Mouse (Mus musculus) kidney, postnatal 10 days (tissue): ENCODE measurements around the gene Nop56.
A peak's percentile ranks its signal among the peaks of the same experiment; 100 is the strongest.

Experiments used
- DNase-seq: peaks from one replicate; pipeline ENCODE4 v3.0.0; 2021; ENCODE audit warnings: mixed read lengths

The Nop56 gene

DNA sequence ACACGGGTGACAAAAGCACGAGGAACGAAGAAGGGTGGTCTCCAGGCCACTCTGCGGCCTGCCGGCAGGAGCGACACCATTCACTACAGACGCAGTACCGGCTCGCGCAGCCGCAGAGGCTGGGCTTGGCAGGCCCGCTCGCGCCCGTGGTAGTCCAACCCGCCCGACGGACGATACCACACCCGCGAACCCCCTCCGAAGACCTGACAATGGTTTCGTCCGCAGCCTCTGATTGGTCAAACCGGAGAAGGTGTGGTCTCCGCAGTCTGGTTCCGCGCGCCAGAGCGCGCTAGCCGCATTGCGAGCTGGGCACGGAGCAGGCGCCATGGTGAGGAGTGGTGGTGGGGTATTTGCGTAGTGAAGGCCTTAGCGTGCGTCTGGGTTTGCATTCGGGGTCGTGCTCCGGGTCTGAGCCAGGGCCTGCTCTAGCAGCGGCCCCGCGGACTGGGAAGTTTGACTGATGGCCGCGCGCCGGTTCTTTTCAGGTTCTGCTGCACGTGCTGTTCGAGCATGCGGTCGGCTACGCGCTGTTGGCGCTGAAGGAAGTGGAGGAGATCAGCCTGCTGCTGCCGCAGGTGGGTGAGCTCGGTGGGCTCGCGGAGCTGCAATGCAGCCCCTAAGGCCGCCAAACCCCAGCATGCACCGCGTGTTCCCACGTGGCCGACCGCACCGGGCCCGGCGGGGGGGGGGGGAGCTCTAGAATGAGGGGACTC lies at the start of gene Nop56:
Gene Nop56, plus strand, starts transcription at position 282 of the 713 bp plus-strand sequence.
- DNase-seq = peak; percentile 99

DNA sequence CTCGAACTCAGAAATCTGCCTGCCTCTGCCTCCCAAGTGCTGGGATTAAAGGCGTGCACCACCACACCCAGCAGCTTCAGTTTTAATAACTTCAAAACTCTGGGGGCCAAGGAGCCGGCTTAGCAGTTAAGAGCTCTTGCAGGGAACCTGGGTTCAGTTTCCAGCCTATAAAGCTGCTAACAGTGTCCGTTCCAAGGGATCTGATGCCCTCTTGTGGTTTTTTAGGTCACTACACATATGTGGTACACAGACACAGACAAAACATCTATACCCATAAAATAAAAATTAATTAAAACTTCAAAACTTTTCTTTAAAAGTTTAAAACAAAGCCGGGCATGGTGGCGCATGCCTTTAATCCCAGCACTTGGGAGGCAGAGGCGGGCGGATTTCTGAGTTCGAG lies 27.3 kb upstream of the Nop56 start:
- peak; percentile 34 for DNase-seq

DNA sequence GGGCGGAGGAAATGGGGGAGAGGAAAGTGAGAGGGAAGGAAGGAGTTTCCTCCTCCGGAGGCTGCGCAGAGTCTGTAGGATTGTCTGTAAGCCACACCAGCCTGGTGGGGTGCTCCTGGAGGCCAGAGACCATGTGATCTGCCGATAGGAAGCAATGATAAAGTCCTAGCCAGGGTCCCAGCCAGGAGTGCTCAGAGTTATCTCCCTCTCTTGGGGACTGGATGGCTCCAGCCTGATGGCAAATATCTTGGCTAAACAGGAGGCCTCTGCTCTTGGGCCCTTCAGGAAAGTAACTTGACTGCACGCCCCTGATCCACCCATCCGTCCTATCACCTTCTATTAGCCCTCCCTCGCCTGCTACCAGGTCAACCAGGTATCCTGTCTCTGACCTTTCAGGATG lies 26.0 kb upstream of the Nop56 start:
- no peak for DNase-seq

DNA sequence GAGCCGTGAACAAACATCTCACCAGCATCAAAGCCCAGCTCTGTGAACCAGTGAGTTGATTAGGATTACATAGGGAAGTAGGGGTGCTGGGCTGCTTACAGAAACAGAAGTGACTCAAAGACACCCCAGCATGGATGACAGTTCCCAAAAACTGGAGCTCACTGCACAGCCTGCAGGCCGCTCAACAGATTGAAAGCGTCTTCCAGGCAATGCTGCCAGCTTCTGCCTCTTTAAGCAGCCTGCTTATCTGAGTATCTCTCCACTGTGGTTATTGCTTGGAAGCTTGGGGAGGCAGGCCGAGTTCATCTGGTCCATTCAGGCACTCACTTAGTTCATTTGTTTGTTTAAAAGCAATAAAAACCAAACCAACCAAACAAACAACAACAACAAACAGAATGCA lies 17.5 kb upstream of the Nop56 start:
- no peak for DNase-seq

DNA sequence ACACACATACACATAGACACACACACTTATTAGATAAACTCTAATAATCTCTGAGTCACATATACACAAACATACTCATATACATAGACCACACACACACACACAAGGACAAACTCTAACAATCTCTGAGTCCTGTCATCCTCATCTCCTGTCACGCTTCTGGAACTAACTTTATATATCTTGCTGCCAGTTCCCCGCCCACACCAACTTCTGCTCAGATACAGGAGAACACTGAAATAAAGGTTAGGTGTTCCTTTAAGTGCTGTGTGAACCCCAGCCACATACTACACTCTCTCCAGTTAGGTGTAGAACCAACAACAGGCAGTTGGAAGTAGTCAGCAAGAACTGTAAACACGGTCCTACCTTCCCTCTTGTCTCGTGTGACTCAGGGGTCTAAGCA lies 13.4 kb upstream of the Nop56 start:
- no peak for DNase-seq

DNA sequence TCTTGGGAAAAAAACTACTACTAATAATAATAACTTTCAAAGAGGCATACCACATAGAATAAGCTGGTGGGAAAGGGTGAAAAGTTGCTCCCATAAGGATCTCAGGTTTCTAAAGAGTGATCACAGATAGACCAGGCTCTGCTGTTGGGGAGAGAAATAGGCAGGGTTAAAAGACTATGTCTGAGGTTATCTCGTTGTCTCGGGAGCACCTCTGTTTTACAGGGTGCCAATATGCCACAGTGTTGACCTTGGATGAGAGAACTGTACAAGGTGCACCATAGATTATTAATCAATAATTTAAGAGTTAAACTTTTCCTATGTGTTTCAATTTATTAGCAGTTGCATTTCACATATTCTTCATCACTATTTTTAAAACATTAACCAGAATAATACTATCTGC lies 12.3 kb upstream of the Nop56 start:
- DNase-seq = no peak

DNA sequence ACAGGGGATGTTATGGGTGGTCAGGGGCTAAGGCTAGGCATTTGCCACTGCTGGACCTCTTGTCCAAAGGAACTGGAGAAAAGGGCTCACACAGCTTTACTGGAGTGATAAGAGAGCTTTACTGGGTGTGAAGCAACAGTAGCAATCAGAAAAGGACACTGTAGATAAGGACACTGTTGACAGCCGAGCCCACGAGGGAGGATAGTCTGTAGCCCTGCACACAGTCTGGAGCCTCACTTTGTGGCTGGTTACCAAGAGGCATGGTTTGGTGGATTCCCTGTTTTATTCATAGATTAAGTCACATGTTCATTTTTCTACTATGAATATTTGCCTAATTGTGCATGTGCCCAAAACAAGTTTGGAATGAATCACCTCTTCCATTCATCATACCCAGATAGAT lies 11.8 kb upstream of the Nop56 start:
- no peak for DNase-seq

DNA sequence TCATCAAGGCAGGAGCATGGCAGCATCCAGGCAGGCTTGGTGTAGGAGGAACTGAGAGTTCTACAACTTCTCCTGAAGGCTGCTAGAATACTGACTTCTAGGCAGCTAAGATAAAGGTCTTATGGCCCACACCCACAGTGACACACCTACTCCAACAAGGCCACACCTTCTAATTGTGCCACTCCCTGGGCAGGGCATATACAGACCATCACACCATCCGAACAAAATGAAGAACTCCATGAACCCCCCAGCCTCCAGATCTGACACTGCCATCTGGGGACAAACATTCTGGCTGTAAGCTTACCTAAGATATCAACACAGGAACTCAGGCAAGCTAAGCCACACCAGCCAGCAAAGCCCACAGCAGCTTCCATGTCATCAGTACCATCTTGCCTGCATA lies 8.7 kb upstream of the Nop56 start:
- no peak for DNase-seq

DNA sequence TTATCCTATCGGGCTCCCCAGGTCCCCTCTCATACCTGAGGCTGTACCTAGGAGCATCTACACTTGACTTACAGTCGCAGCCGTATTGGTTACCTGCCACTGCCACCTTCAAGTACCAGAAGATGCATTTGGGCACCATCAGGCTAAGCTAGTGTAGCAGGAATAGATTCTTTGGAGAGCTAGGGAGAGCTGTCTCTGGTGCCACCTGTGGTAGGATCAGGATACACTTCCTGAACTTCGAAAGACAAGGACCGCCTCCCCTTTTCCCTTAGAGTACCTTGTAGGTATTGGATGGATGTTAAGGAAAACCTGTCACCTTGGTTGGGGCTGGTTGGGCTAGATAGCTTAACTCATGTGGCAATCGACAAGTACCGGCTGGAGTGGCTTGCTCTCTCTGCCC lies 6.2 kb upstream of the Nop56 start:
- DNase-seq = no peak

DNA sequence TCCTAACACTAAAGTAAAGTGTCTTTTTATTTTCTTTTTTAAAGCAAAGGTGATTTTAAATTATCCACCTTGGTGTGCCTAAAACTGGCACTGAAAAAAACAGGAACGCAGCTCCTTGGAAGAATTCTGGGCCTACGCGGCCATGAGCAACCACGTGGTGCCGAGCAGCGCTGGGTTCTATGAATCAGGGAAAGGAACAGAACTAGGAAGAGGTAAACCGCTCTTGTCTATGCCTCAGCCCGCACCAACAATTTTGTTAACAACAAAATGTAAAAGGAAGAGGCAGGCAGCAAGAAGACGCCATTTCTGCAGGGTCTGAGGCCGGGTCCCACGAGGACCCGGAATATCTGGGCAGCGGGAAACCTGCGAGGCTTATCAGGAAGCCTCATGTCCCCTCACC lies 498 bp upstream of the Nop56 start:
- DNase-seq = no peak

DNA sequence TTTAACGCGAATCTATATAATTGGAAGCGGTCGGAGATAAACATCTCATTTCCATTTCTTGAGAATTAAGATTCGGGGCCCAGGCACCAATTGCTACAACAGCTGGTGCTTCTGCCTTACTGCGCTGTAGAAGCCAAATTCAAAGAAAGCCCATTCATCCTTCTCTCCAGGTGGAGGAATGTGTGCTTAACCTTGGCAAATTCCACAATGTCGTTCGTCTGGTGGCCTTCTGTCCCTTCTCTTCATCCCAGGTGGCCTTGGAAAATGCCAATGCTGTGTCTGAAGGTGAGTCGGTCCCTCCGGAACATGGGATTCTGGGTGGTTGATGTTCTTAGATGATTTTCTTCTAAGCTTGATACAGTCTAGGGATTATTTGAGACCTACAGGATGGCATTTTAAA lies 632 bp downstream of the Nop56 start:
- no peak for DNase-seq

DNA sequence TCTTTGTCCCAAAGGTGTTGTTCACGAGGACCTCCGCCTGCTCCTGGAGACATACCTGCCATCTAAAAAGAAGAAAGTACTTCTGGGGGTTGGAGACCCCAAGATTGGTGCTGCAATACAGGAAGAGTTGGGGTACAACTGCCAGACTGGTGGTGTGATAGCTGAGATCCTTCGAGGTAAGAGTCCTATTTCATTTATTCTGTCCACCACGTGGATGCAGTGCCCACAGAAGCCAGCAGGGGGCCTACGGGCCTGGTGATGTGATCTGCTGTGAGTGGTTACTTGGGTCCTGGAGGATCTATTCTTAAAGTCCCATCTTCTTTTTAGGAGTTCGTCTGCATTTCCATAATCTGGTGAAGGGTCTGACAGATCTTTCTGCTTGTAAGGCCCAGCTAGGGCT lies 1.4 kb downstream of the Nop56 start:
- DNase-seq = peak; percentile 76

DNA sequence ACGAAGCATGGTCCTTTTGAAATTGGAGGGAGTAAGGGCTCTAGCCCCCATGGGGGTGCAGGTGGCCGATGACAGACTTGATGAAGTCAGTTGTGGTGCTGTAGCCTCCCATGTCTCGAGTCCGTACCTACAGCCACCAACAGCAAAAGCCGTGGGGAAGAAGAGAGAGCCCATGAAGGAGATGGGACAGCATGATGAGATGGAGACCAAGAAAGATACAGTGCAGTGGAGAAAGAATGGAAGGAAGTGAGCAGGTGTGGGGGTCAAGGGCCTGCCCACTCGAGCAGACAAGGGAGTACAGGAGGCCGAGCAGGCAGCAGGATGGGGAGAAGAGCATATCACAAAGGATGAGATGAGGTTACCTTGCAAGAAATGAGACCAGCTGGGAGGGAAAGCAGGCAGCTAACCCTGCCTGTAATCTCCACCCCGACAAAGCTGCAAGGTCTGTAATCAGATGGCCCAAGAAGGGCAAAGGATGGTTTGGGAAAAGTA lies 5.4 kb downstream of the Nop56 start:
- DNase-seq = no peak

DNA sequence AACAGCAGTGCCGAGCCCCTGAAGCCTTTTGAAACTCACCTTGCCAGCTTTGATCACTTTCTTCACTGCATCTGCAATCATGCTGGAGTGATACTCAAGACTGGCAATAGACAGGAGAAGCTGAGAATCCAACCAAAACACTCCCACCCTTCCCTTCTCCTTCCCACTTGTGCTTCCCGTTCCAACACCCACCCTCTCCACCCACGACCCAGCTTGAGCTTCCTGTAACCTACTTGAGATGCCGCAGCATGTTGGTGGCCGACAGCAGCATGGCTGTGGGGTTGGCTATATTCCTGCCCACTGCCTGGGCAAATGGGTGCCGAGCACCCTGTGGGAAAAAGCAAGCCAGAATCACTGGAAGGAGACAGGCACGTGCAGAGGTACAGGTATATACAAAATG lies 6.0 kb downstream of the Nop56 start:
- no peak for DNase-seq

DNA sequence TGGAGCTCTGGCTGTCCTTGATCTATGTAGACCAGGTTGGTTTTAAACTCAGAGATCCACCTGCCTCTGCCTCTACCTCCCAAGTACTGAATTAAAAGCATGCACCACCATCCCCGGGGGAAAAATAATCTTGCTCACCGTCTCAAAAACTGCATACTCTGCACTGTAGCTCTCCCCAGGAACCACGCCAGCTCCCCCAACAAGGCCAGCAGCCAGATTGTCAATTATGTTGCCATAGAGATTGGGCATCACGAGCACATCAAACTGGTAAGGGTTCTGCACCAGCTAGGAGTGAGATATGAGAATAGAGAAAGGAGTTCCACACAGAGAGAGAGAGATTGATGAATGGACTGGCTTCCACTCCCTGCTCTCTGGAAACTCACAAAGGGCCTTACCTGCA lies 6.6 kb downstream of the Nop56 start:
- DNase-seq = no peak

DNA sequence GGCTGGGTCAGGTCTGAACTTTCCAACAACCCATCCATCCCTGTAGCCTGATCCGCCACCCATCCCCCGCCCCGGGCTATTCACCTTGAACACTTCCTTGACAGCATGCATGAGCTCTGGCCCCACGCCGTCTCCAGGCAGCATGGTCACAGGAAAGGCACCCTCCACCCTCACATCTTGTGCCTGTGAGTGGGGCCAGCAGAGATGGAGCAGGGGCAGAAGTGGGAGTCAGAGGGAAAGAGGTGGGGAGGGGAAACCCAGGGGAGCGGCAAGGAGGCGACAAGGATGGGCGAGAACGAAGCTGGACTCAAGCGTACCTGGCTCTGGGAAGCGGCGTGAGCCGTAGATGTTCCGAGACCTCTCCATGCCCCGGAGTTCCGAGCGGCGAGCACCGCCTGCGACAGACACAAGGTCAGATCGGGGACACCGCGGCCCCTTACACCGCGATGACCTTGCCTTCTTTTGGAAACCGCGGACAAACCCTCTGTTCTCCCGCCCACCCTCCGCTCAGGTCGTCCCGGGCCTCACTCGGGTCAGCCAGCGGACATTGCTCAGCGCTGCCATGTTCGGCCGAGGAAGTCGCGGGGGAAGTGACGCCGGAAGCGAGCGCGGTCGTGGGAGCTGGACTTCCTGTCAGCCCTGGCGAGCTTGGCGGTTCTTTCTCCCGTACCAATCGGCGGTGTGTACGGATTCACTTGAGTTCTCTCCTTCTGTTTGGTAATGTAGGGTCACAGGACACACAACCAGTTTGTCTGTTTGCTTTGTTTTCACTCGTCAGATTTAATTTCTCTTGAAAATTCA lies 9.8 kb downstream of the Nop56 start, which contains the start of gene Idh3b:
Gene Idh3b, minus strand, starts transcription at position 694 of the 801 bp plus-strand sequence.
- peak; percentile 95 for DNase-seq

DNA sequence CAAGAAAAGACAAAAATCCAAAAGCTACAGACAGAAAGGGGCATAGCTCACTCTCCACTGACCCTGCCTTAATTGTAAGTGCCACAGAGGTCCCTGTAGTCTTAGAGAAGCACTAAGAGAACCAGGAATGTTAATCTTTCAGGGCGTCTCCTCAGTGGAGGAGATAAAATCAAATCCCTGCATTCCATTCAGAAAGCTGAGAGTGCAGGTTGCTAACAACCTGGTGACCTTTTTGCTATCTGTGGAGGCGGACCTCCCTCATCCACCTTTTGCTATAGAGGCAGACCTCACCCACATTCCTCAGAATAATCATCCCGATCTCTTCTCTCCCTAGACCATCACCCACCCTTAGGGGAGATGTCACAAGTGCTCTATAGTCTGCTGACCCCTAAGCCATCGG lies 14.9 kb downstream of the Nop56 start:
- DNase-seq = no peak

DNA sequence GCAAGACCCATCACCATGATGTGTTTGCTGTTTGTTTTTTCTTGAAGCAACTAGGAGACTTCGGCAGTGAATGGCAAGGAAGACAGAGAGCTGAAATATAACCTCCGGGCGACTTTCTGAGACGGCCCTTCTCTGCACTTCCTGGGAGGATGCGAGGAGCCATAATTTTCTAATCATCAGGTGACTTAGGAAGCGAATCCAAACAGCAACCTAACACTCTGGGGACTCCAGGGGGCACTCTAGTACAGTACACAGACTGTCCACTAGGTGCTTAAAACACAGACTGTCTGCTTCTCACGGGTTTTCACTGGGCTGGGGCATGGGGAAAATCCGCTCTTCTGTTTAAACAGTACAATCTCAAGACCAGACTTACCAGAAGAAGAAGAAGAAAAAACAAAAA lies 17.2 kb downstream of the Nop56 start:
- peak; percentile 83 for DNase-seq

DNA sequence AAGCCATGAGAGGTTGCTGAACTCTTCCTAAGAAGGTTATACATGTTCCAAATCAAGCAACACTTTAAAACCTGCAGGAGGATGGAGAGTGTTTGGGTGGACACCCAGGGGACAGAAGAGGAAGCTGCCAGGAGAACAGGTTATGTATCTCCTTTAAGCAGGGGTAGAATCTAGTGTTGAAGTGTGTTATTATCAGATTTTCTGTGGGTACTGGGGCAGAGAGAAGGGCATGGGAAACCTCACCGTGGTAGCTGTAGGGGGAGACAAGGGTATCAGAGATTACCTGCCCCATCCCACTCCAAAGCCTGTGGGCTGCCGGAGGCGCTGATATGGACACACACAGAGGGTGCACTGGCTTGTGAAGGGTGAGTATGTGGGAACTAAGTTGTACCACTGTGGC lies 18.8 kb downstream of the Nop56 start:
- DNase-seq = no peak

DNA sequence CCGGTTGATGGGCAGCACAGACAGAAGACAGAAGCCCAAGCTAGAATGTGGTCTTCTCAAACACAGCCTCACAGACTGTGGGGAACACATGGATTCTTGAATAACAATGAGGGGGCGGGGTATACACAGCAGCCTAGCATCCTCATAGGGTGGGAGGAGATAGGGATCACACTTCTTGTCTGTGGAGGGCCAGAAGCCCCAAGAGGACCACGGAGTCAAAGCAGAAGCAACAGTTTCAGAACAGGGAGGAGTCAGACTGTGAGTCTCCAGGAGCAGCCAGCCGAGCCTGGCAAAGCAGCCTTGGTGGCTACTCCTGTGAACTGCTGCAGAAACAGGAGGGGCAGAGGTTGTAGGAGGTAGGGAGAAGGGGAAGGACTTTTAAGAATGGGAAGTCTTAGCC lies 19.3 kb downstream of the Nop56 start:
- DNase-seq = no peak

DNA sequence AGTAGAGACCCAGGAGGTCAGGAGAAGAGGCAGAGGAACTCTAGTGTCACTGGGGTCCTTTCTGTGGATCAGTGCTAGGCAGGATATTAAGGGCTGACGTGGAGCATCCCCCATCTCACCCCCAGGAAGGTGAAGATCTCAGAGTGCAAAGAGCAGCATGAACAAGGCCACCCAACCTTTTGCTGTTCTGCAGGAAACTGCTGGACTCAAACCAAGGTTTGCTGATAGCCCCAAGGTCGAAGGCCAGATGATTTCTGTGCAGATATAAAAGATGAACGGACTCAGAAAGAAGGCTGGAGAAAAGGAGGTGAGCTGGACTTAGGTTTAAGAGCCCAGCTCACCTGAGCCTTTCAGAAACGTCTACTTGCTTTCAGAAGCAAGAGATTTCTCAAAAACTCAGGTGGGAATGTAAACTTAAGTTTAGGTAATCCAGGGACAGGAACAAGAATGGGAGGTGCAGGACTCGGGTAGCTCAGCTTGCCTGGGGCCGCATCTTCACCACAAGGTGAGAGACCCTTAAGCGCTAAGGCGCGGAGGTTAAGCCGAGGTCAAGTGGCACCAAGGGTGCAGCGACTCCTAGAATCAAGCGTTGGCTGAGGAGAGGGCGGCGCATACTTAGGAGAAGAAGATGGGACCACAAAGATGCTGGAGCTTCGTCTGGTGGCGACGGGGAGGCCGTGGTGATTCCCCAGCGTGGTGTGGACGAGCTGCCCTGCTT lies 20.1 kb downstream of the Nop56 start:
- DNase-seq = no peak

DNA sequence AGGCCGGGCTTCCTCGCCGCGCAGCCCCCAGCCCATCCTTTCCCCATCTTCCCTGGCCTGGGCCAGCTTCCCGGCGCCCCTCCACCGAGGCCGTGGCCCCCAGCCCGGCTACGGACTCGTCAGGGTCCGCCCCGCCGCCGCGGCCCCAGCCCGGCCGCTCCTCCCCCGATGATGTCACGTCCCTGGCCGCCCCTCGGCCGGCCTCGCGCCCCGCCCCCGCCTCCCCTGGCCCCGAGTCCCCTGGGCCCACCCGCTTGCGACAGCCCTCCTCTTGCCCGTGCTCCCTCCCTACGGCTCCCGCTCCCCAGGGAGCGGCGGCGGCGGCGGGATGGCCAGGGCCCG lies 20.7 kb downstream of the Nop56 start, which contains the start of gene Ebf4:
Gene Ebf4, plus strand, starts transcription at position 234 of the 342 bp plus-strand sequence.
- DNase-seq = peak; percentile 82

DNA sequence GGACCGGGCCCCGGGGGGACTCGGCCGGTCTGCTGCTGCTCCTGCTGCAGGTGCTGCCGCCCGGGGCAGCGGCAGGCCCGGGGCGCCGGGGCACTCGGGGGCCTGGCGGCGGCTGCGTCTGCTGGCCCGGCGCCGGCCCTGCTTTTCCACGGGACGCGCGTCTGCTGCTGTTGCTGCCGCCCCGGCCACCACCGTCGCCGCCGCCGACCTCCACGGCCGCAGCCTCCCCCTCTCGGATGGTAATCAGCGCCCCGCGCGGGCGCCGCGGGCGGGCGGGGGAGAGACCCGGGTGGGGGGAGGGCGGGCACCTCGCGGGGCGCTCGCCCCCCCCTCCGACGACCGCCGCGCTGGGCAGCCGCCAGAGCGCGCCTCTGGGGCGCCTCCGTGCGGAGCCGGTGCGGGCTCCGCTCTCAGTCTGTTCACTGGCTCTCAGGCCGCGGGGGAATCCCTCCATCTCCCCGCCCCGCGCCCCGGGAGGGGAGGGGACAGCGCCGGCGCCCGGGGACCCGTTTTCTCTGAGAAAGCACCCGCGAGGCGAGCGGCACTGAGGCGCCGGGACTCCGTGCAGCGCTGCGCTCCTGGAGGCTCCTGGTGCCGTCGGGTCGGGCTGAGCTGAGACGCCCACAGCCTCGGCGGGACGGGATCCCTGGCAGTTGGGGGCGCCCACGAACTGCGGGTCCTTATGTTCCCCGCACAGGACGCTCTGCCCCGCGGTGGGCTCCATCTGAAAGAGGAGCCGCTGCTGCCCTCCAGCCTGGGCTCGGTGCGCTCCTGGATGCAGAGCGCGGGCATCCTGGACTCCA lies 21.3 kb downstream of the Nop56 start:
- peak; percentile 70 for DNase-seq
